Mouse (Mus musculus): ENCODE measurements at regions not wholly inside any gene's neighbourhood (a gene's known extent, or its start where the extent isn't known, plus 50 kb on each side); places are given as distances from the start of the nearest gene placed in this dataset.
"Not testable (repeated sequence)": the region's sequence is repeated elsewhere in the genome, so short reads cannot be mapped to it uniquely, and the experiment has no call there.

GRCm38 (mm10) chr12:21525567-21525966 is 108.1 kb upstream of the Ywhaq start:
- WGBS: 29% methylated on average over 6 of the region's 6 CpGs
- not testable (repeated sequence) for H3K4me3 ChIP-seq (ENCODE audit: low read depth, low read length); H3K36me3 ChIP-seq (ENCODE audit: control insufficient read depth, insufficient read depth, low read length); H3K4me1 ChIP-seq (ENCODE audit: control insufficient read depth, insufficient read depth, insufficient read length, low read length); H3K27ac ChIP-seq (ENCODE audit: insufficient read depth, low read depth, low read length); H3K27me3 ChIP-seq (ENCODE audit: control insufficient read depth, insufficient read depth, low read length)
- peak; percentile 56; the same call in 1 of the 2 replicates for TF ChIP-seq CTCF (IDR thresholded peaks at IDR 0.05; ENCODE audit: extremely low read depth, insufficient read length, insufficient replicate concordance, low read depth, low read length)

- 64% methylated on average over 3 of the region's 3 CpGs for WGBS
- Histone ChIP-seq H3K27ac (ENCODE audit: insufficient read depth, low read depth, low read length) (no peak overlapping the region), H3K4me1 (ENCODE audit: control insufficient read depth, insufficient read depth, insufficient read length, low read length) (no peaks in the 10 kb centered on the region), H3K36me3 (ENCODE audit: control insufficient read depth, insufficient read depth, low read length) (no peaks in the 10 kb centered on the region), H3K27me3 (ENCODE audit: control insufficient read depth, insufficient read depth, low read length) (no peaks in the 10 kb centered on the region), H3K4me3 (ENCODE audit: low read depth, low read length) (no peak overlapping the region)
- TF ChIP-seq POLR2A (IDR thresholded peaks at IDR 0.05; ENCODE audit: low read depth, low read length) (no peak), CTCF (IDR thresholded peaks at IDR 0.05; ENCODE audit: extremely low read depth, insufficient read length, insufficient replicate concordance, low read depth, low read length) (no peak)
Measured at GRCm38 (mm10) chr12:21522621-21523020, 105.2 kb upstream of the Ywhaq start.

- whole genome bisulfite sequencing: 41% methylated on average over 3 of the region's 3 CpGs
- H3K27ac ChIP-seq (ENCODE audit: insufficient read depth, low read depth, low read length): no peak overlapping the region
- no peak overlapping the region for H3K4me3 ChIP-seq (ENCODE audit: low read depth, low read length)
- no peaks in the 10 kb centered on the region for H3K27me3 ChIP-seq (ENCODE audit: control insufficient read depth, insufficient read depth, low read length)
- TF ChIP-seq CTCF (IDR thresholded peaks at IDR 0.05; ENCODE audit: extremely low read depth, insufficient read length, insufficient replicate concordance, low read depth, low read length) (no peak), POLR2A (IDR thresholded peaks at IDR 0.05; ENCODE audit: low read depth, low read length) (no peak)
- no peaks in the 10 kb centered on the region for H3K4me1 ChIP-seq (ENCODE audit: control insufficient read depth, insufficient read depth, insufficient read length, low read length)
- H3K36me3 ChIP-seq (ENCODE audit: control insufficient read depth, insufficient read depth, low read length): no peaks in the 10 kb centered on the region
Measured at GRCm38 (mm10) chr12:21519058-21519457, 101.6 kb upstream of the Ywhaq start.

- no peak overlapping the region for H3K4me3 ChIP-seq (ENCODE audit: low read depth, low read length)
- H3K4me1 ChIP-seq (ENCODE audit: control insufficient read depth, insufficient read depth, insufficient read length, low read length): no peaks in the 10 kb centered on the region
- no peaks in the 10 kb centered on the region for H3K36me3 ChIP-seq (ENCODE audit: control insufficient read depth, insufficient read depth, low read length)
- no peaks in the 10 kb centered on the region for H3K27me3 ChIP-seq (ENCODE audit: control insufficient read depth, insufficient read depth, low read length)
- TF ChIP-seq POLR2A (IDR thresholded peaks at IDR 0.05; ENCODE audit: low read depth, low read length) (no peak), CTCF (IDR thresholded peaks at IDR 0.05; ENCODE audit: extremely low read depth, insufficient read length, insufficient replicate concordance, low read depth, low read length) (no peak)
- no peak overlapping the region for H3K27ac ChIP-seq (ENCODE audit: insufficient read depth, low read depth, low read length)
- WGBS: 76% methylated on average over 2 of the region's 2 CpGs
Measured at GRCm38 (mm10) chr12:21512736-21513135, 95.3 kb upstream of the Ywhaq start.

- Histone ChIP-seq H3K4me1 (ENCODE audit: control insufficient read depth, insufficient read depth, insufficient read length, low read length) (no peaks in the 10 kb centered on the region), H3K36me3 (ENCODE audit: control insufficient read depth, insufficient read depth, low read length) (no peaks in the 10 kb centered on the region), H3K27ac (ENCODE audit: insufficient read depth, low read depth, low read length) (no peak overlapping the region), H3K27me3 (ENCODE audit: control insufficient read depth, insufficient read depth, low read length) (no peaks in the 10 kb centered on the region), H3K4me3 (ENCODE audit: low read depth, low read length) (no peak overlapping the region)
- TF ChIP-seq CTCF (IDR thresholded peaks at IDR 0.05; ENCODE audit: extremely low read depth, insufficient read length, insufficient replicate concordance, low read depth, low read length) (no peak), POLR2A (IDR thresholded peaks at IDR 0.05; ENCODE audit: low read depth, low read length) (no peak)
- WGBS: 86% methylated on average over 8 of the region's 8 CpGs
Measured at GRCm38 (mm10) chr12:21511043-21511665, 93.7 kb upstream of the Ywhaq start.

- no peak overlapping the region for H3K27ac ChIP-seq (ENCODE audit: insufficient read depth, low read depth, low read length)
- H3K4me3 ChIP-seq (ENCODE audit: low read depth, low read length): no peak overlapping the region
- TF ChIP-seq CTCF (IDR thresholded peaks at IDR 0.05; ENCODE audit: extremely low read depth, insufficient read length, insufficient replicate concordance, low read depth, low read length) (no peak), POLR2A (IDR thresholded peaks at IDR 0.05; ENCODE audit: low read depth, low read length) (no peak)
- 13% methylated on average over 1 of the region's 1 CpGs for WGBS
- no peaks in the 10 kb centered on the region for H3K27me3 ChIP-seq (ENCODE audit: control insufficient read depth, insufficient read depth, low read length)
- H3K36me3 ChIP-seq (ENCODE audit: control insufficient read depth, insufficient read depth, low read length): no peaks in the 10 kb centered on the region
- H3K4me1 ChIP-seq (ENCODE audit: control insufficient read depth, insufficient read depth, insufficient read length, low read length): no peaks in the 10 kb centered on the region
Measured at GRCm38 (mm10) chr12:21507080-21507479, 89.6 kb upstream of the Ywhaq start.

- H3K4me1 ChIP-seq (ENCODE audit: control insufficient read depth, insufficient read depth, insufficient read length, low read length): no peaks in the 10 kb centered on the region
- no peak for TF ChIP-seq CTCF (IDR thresholded peaks at IDR 0.05; ENCODE audit: extremely low read depth, insufficient read length, insufficient replicate concordance, low read depth, low read length)
- no peak for TF ChIP-seq POLR2A (IDR thresholded peaks at IDR 0.05; ENCODE audit: low read depth, low read length)
- no peaks in the 10 kb centered on the region for H3K36me3 ChIP-seq (ENCODE audit: control insufficient read depth, insufficient read depth, low read length)
- no peaks in the 10 kb centered on the region for H3K27me3 ChIP-seq (ENCODE audit: control insufficient read depth, insufficient read depth, low read length)
- no peak overlapping the region for H3K27ac ChIP-seq (ENCODE audit: insufficient read depth, low read depth, low read length)
- no peak overlapping the region for H3K4me3 ChIP-seq (ENCODE audit: low read depth, low read length)
- 82% methylated on average over 6 of the region's 6 CpGs for WGBS
Measured at GRCm38 (mm10) chr12:21505731-21506368, 88.4 kb upstream of the Ywhaq start.
